Mouse (Mus musculus) monocyte, adult 2 months (primary cell): ENCODE data around the gene Kcnh4.

Experiments used
- DNase-seq, 2 experiments: peaks; one replicate each; pipeline ENCODE4 v3.0.0; 2022; ENCODE audit warnings: low spot score in 2 of 2, low read depth in 1 of 2

Kcnh4 gene

DNA sequence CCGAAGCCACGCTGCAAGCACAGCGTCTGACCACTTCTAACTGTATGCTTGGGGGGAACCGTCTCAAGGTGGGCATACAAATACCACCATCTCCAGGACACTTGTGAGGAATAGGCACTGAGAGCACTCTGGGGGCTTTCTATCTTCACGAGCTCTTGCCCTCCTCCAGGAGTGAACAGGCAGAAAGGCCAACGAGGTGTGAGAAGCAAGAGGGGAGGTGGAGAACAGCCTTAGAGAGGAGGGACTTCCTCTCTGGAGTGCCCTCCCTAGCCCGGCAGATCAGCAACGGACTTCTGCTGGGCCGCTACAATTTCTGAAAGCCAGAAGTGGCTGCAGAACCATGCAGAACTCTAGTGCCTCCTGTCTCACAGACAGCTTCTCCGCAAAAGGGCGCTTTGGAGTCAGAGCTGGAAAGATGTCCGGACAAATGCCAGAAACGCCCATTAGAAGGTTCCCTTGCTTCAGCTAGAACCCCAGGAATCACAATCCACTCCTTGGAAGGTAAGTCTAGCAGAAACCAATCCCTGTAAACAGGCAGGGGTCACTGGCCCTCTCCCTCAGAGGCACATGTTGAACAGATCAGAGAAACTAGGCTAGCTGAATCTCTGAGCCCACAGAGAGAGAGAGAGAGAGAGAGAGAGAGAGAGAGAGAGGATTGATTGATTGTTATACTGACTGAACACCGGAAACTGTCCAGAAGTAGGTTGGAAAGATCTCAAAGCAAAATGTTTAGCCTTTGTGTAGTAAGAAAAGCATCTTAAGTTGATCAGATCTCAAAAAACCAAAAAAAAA, 23.6 kb downstream of the Kcnh4 start:
- no peak for DNase-seq

DNA sequence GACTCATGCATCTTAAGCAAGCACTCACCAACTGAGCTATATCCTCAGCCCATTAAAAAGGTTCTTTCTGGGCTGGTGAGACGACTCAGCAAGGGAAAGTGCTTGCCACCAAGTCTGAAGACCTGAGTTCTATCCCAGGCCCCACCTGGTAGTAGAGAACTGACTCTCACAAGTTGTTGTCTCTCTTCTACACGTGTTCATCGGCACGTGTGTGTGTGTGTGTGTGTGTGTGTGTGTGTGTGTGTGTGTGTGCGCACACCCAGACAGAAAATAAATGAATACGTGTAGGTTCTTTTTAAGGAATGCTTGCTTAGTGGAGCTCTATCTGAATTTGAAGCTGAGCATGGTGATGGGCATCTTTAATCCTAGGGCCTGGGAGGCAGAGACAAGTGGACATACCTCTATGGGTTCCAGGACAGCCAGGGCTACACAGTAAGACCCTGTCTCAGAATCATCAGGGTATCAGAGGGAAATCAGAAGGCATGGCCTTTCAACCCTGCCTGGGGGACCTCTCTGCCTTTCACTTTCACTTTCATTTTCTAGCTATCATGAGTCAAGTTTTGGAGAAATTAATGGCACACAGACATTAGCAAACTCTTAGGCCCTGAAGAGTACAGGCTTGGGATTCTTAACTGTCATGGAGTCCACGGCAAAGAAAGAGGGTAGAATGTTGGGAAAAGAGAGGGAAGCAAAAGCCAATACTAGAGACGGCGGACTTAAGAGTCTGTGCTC, 24.4 kb downstream of the Kcnh4 start:
- no peak for DNase-seq

DNA sequence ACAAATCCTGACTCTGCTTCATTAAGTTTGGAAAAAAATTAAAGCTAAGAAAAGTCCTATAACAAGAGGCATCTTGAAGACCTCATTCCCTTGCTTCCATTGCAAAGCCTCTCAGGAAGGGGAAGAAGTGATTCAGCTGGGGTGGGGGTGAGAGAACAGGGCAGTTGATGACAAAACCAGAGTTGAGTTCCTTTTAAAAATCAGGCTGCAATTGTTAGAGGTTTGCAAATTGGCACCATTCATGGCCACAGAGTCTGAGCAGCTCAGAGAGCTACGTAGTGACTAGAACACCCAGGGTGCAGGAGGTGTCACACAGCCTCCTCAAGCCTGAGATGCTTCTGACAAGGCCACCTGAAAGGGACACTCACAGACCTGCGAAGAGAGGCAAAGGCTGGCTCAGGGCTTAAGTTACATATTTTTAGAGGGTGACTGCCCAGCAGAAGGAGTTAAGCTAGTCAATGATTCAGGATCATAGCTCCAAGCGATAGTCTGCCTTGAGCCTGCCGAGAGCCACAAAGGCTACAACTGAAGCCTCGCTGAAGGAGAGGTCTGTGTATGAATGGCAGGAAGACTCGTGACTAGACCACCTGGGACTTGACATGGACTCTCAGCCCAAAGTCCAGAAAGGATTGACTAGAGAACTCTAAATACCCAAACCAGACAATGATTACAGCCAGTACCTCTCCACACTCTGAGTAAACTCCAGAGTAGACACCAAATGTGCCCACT, 29.1 kb downstream of the Kcnh4 start:
- DNase-seq, result no peak

DNA sequence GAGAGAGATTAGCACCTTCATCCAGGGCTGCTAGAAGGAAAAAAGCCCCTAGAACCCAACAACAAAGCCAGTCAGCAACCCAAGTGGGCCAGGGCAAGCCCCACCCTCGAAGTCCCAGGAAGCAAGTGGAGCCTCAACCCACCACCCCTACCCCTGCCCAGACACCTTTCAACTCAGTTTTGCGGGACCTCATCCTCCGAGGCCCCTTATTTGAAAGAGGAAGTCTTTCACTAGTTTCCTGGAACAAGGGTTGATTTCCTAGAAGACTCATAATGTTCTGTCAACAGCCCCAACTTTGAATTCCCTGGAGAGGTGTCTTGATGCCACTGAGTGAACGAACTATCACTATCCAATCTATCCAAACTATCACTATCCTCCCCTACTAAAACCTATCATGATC, 29.8 kb downstream of the Kcnh4 start:
- no peak for DNase-seq

DNA sequence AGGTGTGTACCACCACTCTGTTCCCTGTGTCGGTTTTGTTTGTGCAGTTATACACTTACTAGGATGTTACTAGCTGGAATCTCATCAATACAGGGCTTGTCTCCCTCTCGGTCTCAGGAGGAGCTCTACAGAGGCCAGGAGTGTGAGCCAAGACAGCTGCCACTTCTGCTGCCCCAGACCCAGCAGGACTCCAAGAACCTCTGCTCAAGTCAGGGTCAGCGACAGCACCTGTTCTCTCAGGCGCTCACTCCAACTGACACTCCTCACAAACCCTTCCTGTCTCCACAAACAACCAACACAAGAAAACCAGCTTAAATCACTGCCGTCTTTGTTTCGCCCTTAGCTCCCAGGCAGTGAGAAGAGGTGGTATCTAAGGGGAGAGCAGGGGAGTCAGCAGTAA, 31.1 kb downstream of the Kcnh4 start:
- DNase-seq, result no peak

DNA sequence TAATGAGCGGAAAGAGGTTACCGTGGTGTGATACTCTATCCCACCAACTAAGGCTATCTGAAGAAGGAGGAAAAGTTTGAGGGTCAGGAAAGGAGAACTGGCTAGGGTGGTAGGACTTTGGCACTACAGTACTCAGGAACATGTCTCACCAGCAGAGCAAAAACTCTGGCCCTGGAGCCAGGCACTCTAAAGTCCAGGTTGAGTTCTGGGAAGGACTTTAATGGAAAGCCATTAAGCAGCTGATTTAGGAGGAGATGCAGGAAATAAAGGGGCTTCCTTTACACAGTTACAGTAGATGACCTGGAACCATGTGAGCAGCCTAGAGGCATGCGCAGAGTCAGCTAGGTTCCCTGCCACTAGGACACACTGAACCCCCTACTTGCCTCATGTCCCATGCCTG, 32.5 kb downstream of the Kcnh4 start:
- DNase-seq, result no peak

DNA sequence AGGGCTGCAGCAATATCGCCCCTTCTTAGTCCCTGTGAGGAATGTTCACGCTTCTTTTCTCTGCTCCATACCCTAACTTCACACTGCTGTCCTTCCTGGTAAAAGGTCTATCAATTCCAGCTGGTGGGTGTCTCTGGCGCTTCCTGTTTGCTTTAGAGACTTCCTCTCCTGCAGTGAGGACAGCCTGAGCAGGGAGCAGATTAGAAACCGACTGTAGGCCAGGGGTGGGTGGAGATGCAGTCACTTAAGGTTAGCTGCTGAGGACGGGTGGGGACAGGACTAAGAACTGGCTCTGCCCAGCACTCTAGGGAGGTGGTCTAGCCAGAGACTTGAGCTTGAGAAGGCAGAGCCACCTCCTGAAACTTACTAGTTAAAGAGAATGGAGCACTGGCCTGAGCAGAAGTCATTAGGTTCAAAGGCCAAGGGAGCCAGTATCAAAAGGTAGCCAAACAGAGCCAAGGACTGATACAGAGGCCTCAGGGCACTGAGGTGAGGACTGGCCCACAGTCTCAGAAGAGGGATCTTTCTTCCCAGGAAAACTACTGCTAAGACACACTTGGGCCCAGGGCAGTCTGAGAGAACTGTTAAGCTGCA, 34.7 kb downstream of the Kcnh4 start:
- no peak for DNase-seq

DNA sequence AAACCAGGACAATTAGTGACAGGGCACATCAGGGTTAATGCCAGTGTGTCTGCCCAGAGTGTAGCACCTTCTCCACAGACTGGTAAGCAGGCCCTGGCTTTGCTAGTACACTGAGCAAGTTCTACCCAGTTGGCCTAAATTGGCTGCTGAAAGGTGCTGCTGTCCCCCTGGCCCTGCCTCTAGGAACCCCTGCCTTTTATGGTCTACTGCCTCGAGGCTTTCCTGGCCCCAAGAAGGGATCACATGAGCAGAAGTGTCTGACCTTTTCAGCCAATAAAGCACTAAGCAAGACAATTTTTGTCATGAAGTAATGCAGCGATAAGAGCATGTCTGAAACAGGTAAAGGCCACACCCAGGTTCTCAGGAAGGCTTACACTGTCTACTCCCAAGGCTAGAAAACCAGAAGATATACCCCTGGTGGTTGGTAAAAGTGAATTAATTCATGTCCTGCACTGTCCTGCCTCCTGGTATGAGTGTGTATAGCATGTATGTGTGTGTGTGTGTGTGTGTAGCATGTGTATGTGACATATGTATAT, 37.2 kb downstream of the Kcnh4 start:
- DNase-seq, result no peak

DNA sequence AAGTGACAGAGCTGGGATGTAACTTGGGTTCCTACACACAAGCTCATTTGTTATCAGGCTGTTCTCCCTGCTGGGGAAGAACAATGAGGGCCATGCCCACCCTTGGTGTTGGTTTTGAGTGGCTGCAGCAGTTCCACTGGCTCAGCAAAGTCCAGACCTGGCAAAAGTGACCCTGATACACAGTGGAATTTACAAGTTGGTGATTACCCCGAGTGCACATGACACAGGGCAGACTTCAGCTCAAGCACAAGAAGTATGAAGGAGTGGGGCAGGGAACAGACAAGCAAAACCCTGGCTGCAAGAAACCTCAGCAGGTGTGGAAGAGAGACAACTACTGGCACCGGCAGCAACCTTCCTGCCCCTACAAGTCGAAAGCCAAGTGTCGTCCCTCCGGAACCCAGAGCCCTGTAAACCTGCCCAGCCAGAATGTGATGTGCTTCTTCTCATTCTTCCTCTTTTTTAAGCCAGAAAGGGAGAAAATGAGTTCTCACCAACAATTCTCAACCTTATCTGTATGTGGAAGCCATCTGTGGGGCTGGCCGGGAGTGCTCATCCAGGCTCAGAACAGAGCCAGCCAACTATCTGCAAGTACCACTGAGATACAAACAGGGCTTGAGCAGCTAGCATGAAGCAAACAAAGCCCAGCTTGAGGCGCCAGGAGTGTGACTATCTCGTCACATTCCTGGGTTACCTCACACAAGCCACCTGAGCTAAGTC, 37.8 kb downstream of the Kcnh4 start:
- DNase-seq, result no peak

DNA sequence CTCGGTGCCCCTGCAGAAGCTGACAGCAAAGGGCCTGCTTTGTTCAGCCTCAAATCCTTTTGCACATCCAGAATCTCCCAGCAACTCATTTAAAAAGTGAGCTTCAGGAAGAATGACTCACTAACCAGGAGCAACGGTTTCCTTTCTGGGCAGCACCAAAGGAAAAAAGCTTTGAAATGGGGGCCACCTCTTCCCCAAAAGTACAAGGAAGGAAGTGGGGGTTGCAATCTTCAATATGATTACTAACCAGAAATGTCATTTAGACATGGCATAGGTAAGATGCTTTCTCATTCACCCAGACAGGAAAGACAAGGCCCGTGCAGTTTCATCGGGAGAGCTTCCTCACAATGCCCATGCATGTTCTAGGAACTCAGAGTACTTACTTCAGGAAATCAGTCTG, 38.5 kb downstream of the Kcnh4 start:
- DNase-seq, result no peak

DNA sequence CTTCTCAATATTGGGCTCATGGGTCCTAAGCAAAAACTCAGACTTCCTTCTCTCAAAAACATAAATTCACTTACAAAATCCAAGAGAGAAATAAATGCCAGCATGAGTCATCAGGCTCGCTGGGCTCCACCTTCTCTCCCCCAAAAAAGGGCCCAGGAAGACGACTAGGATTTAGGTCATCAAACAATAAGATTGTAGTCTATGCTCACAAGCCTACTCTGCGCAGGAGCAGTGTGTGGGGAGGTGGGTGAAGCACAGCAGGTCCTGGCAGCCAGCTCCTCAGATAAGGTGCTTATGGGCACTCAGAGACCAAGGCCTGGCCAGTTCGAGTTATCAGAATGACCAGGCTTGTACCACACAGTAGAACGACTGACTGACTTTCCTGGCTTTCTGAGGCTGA, 39.4 kb downstream of the Kcnh4 start:
- no peak for DNase-seq

DNA sequence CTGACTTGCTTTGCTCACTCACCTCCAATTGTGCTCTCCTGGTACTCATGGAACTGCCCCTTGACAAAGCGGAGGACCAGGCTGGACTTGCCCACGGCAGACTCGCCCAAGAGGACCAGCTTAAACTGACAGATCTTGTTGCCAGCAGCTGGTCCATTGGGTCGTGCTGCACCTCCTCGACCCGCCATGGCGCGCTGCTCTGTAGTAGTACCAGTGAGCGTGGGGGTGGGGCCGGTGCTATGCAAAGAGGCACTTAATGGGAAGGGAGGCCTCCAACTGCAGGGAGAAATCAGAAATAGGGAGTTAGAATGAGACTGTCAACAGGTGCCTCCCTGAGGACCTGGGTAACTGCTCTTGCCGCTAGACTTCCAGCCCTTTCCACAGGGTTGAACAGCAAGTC, 39.8 kb downstream of the Kcnh4 start:
- no peak for DNase-seq

DNA sequence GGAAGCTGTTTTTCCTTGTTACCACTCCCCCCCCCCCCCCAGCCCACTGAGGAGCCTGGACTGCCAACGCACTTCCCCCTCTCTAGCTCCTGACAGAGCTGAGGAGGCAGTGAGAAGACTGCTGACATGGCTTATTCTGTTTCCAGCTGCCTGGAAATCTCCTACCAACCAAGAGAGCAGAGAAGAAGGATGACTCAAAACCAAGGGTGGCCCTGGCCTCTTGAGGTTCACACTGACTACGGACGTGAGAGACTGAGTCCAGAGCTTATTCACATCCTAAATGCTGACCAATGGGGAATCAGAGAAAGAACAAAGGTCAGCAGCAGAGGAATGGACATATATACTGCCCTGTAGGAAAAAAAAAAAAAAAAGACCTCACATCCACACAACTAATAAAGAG, 40.4 kb downstream of the Kcnh4 start:
- DNase-seq, result no peak

DNA sequence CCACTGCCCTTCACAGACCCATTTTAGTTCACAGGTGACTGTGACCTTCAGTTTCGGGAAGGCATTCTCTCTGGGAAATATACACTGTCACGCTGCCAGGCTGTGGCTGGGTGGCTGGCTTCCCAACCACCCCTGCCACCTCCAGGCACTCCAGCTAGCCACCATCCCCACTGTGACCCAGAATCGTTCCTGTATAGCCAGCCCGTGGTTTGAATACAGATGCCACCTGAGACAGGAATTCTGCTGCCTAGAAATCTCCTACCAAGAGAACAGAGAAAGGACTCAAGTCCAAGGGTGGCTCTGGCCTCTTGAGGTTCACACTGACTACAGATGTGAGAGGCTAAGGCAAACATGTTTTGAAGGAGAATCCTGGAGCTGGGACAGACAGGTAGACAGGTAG, 40.9 kb downstream of the Kcnh4 start:
- DNase-seq, result no peak

DNA sequence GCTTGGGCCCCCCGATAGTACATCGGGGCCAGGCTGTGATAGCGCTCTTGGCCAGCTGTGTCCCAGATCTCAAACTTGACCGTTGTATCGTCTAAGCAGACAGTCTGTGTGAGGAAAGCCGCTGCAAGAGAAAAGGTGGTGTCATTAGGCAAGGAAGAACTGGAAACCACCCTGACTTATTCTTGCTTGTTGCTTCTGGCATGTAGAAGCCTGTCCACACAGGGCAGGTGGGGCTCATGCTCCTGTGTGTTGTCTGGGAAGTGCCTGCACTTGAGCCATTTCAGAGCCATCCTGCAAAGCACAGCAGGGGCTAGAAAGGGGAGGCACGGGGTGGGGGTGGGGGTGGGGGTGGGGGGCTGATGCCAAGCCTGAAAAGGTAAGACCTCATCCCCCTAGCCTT, 41.3 kb downstream of the Kcnh4 start:
- DNase-seq, result no peak

DNA sequence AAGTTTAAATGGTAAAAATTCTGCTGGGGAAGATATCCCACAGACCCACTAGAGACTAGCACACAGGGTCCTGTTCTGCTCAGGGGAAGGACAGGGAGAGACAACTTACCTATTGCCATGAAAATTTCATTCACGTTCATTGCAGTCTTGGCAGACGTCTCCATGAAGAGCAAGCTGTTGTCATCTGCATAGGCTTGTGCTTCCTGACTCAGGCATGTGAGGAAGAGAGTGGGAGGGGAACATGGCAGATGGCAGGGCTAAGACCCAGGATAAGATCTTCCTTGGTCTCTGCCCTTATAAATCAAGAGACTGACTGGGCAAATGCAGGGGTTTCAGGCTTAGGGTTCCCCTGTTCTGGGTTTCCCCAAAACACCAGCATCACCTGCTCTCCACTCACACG, 43.1 kb downstream of the Kcnh4 start:
- DNase-seq, result no peak

DNA sequence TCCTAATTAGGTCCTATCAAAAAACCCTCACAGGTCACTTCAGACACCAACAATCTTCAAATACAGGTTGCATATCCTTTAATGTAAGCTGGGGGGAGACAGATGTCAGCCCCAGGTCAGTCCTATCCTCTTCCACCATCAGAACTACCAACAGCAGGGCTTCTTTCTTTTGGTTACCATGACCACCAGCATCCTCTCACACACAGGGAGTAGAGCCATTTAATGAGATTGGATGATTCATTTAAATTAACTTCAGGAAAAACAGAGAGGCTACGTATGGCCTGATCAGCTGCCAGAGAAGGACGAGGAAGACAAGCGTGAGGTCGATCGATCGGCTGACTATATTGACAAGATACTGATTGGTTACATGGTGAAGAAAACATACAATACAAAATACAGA, 44.8 kb downstream of the Kcnh4 start:
- DNase-seq, result no peak

DNA sequence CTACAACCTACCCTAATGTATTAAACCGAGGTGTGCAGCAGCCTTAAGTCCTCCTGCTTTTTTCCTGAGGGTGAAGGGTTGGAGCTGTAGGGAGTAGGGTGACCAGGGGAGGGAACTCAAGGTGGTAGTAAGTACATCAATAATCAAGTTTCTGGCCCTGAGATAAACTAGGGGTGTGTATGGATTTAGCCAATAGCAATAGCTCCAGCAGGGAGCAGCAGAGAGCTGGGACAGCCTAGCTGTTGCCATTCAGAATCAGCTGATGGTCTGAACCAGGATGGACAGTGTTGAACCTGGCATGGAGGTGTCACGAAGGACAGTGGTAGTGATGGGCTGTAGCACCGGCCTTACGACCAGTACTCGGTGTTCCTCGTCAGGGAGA, 45.2 kb downstream of the Kcnh4 start:
- DNase-seq, result no peak

DNA sequence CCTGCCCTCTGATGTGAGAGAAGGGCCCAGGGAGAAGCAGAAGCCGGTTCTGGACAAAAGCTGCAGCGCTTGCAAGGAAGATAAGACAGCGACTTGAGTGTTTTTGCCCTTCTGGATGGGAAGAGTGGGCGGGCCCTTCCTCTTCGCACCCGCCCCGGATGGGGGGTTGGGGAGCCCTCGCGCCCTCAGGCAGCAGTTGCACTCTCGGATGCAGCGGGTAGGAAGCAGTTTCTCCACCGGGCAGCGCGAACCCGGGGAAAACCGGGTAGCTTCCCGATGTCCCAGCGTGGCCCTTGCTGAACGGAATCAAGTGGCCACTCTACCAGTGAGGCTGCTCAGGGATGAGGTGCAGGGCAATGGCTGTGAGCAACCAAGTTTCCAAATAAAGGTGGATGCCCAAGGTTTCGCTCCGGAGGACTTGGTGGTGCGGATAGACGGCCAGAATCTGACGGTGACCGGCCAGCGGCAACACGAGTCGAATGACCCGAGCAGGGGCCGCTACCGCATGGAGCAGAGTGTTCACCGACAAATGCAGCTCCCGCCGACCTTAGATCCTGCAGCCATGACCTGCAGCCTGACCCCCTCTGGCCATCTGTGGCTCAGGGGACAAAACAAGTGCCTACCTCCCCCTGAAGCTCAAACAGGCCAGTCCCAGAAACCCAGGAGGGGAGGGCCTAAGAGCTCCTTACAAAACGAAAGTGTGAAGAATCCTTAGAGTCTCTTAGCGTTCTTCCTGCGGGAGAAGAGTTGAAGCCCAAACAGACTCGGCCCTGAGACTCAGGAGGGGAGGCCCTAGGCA, 45.8 kb downstream of the Kcnh4 start, which contains the start of gene Hspb9:
Gene Hspb9, plus strand, starts transcription at position 116 of the 799 bp plus-strand sequence.
- DNase-seq, result no peak

DNA sequence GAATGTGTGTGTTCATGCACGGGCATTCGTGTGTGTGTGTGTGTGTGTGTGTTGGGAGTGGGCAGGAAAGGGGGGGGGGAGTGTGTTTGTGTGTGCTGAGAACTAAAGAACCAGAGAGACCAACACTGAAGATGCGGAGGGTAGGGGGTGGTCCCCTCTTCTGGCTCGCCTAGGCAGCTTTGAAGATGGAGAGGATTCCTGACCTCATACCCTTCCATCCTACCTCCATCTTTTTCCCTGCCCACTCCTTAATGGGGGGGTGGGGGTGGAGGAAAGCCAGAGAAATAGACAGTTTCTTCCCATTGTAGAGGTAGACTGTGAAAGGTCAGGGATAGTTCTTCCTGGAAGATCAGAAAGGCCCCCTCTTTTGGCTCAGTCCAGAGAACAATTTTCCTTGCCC, 46.6 kb downstream of the Kcnh4 start:
- no peak for DNase-seq
